Mouse (Mus musculus) liver, embryonic 14.5 days (tissue): ENCODE data around the gene Ptchd1.

ENCODE experiments used
- CTCF ChIP-seq: IDR thresholded peaks from 2 replicates; pipeline ENCODE4 v1.5.1; 2016; ENCODE audit warnings: antibody characterized with exemption, low read depth, control low read depth
- EP300 ChIP-seq: IDR thresholded peaks from 2 replicates; pipeline ENCODE4 v1.6.1; 2016; ENCODE audit warnings: antibody characterized with exemption, low read depth

GRCm38 (mm10) chrX:155645975-155646374, 22.4 kb upstream of the Ptchd1 start:
- TF ChIP-seq CTCF (no peak), EP300 (no peak)
